Mouse (Mus musculus) MEL (cell line): ENCODE measurements at regions not wholly inside any gene's neighbourhood (a gene's known extent, or its start where the extent isn't known, plus 50 kb on each side); places are given as distances from the start of the nearest gene placed in this dataset.

ENCODE experiments used
- DNase-seq: peaks from one replicate; pipeline ENCODE4 v3.0.0; 2011; ENCODE audit warnings: low read depth, low spot score
- H3K27ac ChIP-seq: 2 replicates; pipeline ENCODE4 v1.5.1; 2012; ENCODE audit warnings: low read depth, mild to moderate bottlenecking, control low read depth, low read length, moderate library complexity; ENCODE audit not compliant: control insufficient read depth
- H3K27me3 ChIP-seq, 2 experiments: fragments of 150-350 bp in 1 of 2; sonication (generic) in 1 of 2; 2 replicates each; pipeline ENCODE4 v1.6.1; 2012; ENCODE audit warnings: low read length in 2 of 2, mild to moderate bottlenecking in 2 of 2, improper control_type of control experiment in 1 of 2, moderate library complexity in 1 of 2; ENCODE audit not compliant: insufficient read depth in 2 of 2, control insufficient read depth in 1 of 2
- H3K36me3 ChIP-seq, 2 experiments: 2 replicates each; pipeline ENCODE4 v1.6.1; 2012 to 2014; ENCODE audit warnings: low read length in 2 of 2, improper control_type of control experiment in 1 of 2, inconsistent platforms in 1 of 2, mild to moderate bottlenecking in 1 of 2; ENCODE audit not compliant: insufficient read depth in 2 of 2, control insufficient read depth in 1 of 2
- H3K4me1 ChIP-seq, 2 experiments: fragments of 150-350 bp in 1 of 2; sonication (generic) in 1 of 2; 2 replicates each; pipeline ENCODE4 v1.6.1; 2012; ENCODE audit warnings: low read length in 2 of 2, improper control_type of control experiment in 1 of 2, mild to moderate bottlenecking in 1 of 2; ENCODE audit not compliant: insufficient read depth in 2 of 2, control insufficient read depth in 1 of 2
- H3K4me3 ChIP-seq, 2 experiments: fragments of 150-350 bp in 1 of 2; sonication (generic) in 1 of 2; 2 replicates each; pipeline ENCODE4 v1.5.1; 2012; ENCODE audit warnings: low read depth in 2 of 2, low read length in 2 of 2, mild to moderate bottlenecking in 2 of 2, moderate library complexity in 2 of 2, control low read depth in 1 of 2, improper control_type of control experiment in 1 of 2; ENCODE audit not compliant: control insufficient read depth in 1 of 2, insufficient read depth in 1 of 2
- H3K79me2 ChIP-seq: 2 replicates; pipeline ENCODE4 v1.6.1; 2012; ENCODE audit warnings: mild to moderate bottlenecking, low read length, moderate library complexity; ENCODE audit not compliant: control insufficient read depth, poor library complexity, insufficient read depth
- H3K9ac ChIP-seq: 2 replicates; pipeline ENCODE4 v1.6.1; 2012; ENCODE audit warnings: low read depth, mild to moderate bottlenecking, control low read depth, low read length, moderate library complexity; ENCODE audit not compliant: control insufficient read depth, poor library complexity, severe bottlenecking
- H3K9me3 ChIP-seq: fragments of 150-350 bp; sonication (generic); replicated peaks from 2 replicates; pipeline ENCODE4 v1.6.1; 2012; ENCODE audit warnings: mild to moderate bottlenecking, low read length, improper control_type of control experiment, moderate library complexity; ENCODE audit not compliant: insufficient read depth
- CHD1 ChIP-seq: IDR thresholded peaks from 2 replicates; pipeline ENCODE4 v1.6.1; 2012; ENCODE audit warnings: low read depth, mild to moderate bottlenecking, inconsistent platforms, low read length, improper control_type of control experiment
- CTCF ChIP-seq, 3 experiments: IDR thresholded peaks in 2 of 3; conservative IDR thresholded peaks in 1 of 3; 2 replicates each; pipeline ENCODE4 v1.5.1; 2011 to 2012; ENCODE audit warnings: low read length in 3 of 3, low read depth in 2 of 3, mild to moderate bottlenecking in 2 of 3, improper control_type of control experiment in 1 of 3, inconsistent platforms in 1 of 3, mixed read lengths in 1 of 3, moderate library complexity in 1 of 3; ENCODE audit not compliant: control insufficient read depth in 1 of 3, insufficient read depth in 1 of 3, poor library complexity in 1 of 3, severe bottlenecking in 1 of 3
- ELF1 ChIP-seq: IDR thresholded peaks from 2 replicates; pipeline ENCODE4 v1.6.1; 2014; ENCODE audit warnings: low read depth, mild to moderate bottlenecking, inconsistent platforms, low read length, improper control_type of control experiment, moderate library complexity
- EP300 ChIP-seq, 2 experiments: IDR thresholded peaks; 2 replicates each; pipeline ENCODE4 v1.6.1; 2011; ENCODE audit warnings: improper control_type of control experiment in 2 of 2, low read length in 2 of 2, low read depth in 1 of 2, mild to moderate bottlenecking in 1 of 2
- ETS1 ChIP-seq: IDR thresholded peaks from 2 replicates; pipeline ENCODE4 v1.6.1; 2012; ENCODE audit warnings: low read depth, mild to moderate bottlenecking, inconsistent platforms, low read length, improper control_type of control experiment, moderate library complexity
- GABPA ChIP-seq: IDR thresholded peaks from 2 replicates; pipeline ENCODE4 v1.6.1; 2012; ENCODE audit warnings: low read depth, mild to moderate bottlenecking, inconsistent platforms, low read length, improper control_type of control experiment, moderate library complexity
- GATA1 ChIP-seq: IDR thresholded peaks from 2 replicates; pipeline ENCODE4 v1.6.1; 2011; ENCODE audit warnings: low read depth, low read length, improper control_type of control experiment
- MAX ChIP-seq: IDR thresholded peaks from 2 replicates; pipeline ENCODE4 v1.6.1; 2011; ENCODE audit warnings: low read length, improper control_type of control experiment
- MEF2A ChIP-seq: IDR thresholded peaks from 2 replicates; pipeline ENCODE4 v1.6.1; 2014; ENCODE audit warnings: low read depth, mild to moderate bottlenecking, inconsistent platforms, low read length, improper control_type of control experiment; ENCODE audit not compliant: poor library complexity, insufficient replicate concordance, severe bottlenecking; ENCODE audit errors: extremely low read depth
- MXI1 ChIP-seq: IDR thresholded peaks from 2 replicates; pipeline ENCODE4 v1.6.1; 2011; ENCODE audit warnings: mild to moderate bottlenecking, low read depth, low read length, improper control_type of control experiment
- MYB ChIP-seq: IDR thresholded peaks from 2 replicates; pipeline ENCODE4 v1.6.1; 2011; ENCODE audit warnings: mild to moderate bottlenecking, low read depth, low read length, improper control_type of control experiment
- MYC ChIP-seq: IDR thresholded peaks from 2 replicates; pipeline ENCODE4 v1.6.1; 2011; ENCODE audit warnings: low read depth, mild to moderate bottlenecking, low read length, improper control_type of control experiment, moderate library complexity
- NELFE ChIP-seq: IDR thresholded peaks from 2 replicates; pipeline ENCODE4 v1.6.1; 2011; ENCODE audit warnings: low read depth, low read length, improper control_type of control experiment
- NRF1 ChIP-seq: IDR thresholded peaks from 2 replicates; pipeline ENCODE4 v1.6.1; 2014; ENCODE audit warnings: low read depth, mild to moderate bottlenecking, inconsistent platforms, low read length, improper control_type of control experiment, moderate library complexity; ENCODE audit not compliant: poor library complexity, insufficient read depth, severe bottlenecking
- POLR2A ChIP-seq, 2 experiments: IDR thresholded peaks; 2 replicates each; pipeline ENCODE4 v1.6.1; 2011 to 2012; ENCODE audit warnings: low read length in 2 of 2, mild to moderate bottlenecking in 2 of 2, control low read depth in 1 of 2, improper control_type of control experiment in 1 of 2, low read depth in 1 of 2, moderate library complexity in 1 of 2; ENCODE audit not compliant: control insufficient read depth in 1 of 2, insufficient read depth in 1 of 2, poor library complexity in 1 of 2
- POLR2AphosphoS2 ChIP-seq: IDR thresholded peaks from 2 replicates; pipeline ENCODE4 v1.6.1; 2011; ENCODE audit warnings: low read length, improper control_type of control experiment
- POLR2AphosphoS5 ChIP-seq: IDR thresholded peaks from 2 replicates; pipeline ENCODE4 v1.6.1; 2012; ENCODE audit warnings: low read depth, borderline replicate concordance, mild to moderate bottlenecking, inconsistent platforms, low read length, moderate library complexity, mixed read lengths
- SIN3A ChIP-seq: IDR thresholded peaks from 2 replicates; pipeline ENCODE4 v1.6.1; 2012; ENCODE audit warnings: low read length, improper control_type of control experiment, inconsistent platforms
- TAL1 ChIP-seq: IDR thresholded peaks from 2 replicates; pipeline ENCODE4 v1.6.1; 2012; ENCODE audit warnings: mild to moderate bottlenecking, inconsistent platforms, low read length, moderate library complexity, mixed read lengths
- TBP ChIP-seq: IDR thresholded peaks from 2 replicates; pipeline ENCODE4 v1.8.0; 2011; ENCODE audit warnings: low read depth, low read length, improper control_type of control experiment
- UBTF ChIP-seq: IDR thresholded peaks from 2 replicates; pipeline ENCODE4 v1.6.1; 2012; ENCODE audit warnings: low read depth, mild to moderate bottlenecking, inconsistent platforms, low read length, improper control_type of control experiment, moderate library complexity, borderline replicate concordance; ENCODE audit not compliant: insufficient read depth
- USF1 ChIP-seq: IDR thresholded peaks from 2 replicates; pipeline ENCODE4 v1.6.1; 2014; ENCODE audit warnings: low read depth, mild to moderate bottlenecking, inconsistent platforms, low read length, improper control_type of control experiment, moderate library complexity
- ZC3H11A ChIP-seq: IDR thresholded peaks from 2 replicates; pipeline ENCODE4 v1.6.1; 2012; ENCODE audit warnings: low read depth, mild to moderate bottlenecking, inconsistent platforms, low read length, improper control_type of control experiment
- ZKSCAN1 ChIP-seq: IDR thresholded peaks from 2 replicates; pipeline ENCODE4 v1.6.1; 2012; ENCODE audit warnings: low read depth, mild to moderate bottlenecking, inconsistent platforms, low read length, improper control_type of control experiment, moderate library complexity

GRCm38 (mm10) chr1:38739018-38739417 lies 74.3 kb upstream of the Aff3 start:
- TF ChIP-seq MXI1 (no peak), TBP (no peak), NELFE (no peak), POLR2A (IDR thresholded peaks at IDR 0.05; ENCODE audit: control insufficient read depth in 1 of 2, insufficient read depth in 1 of 2, low read depth in 1 of 2, low read length in 2 of 2, poor library complexity in 1 of 2) (no peak), ETS1 (no peak), POLR2AphosphoS2 (no peak), ELF1 (no peak), ZC3H11A (no peak), MAX (no peak), MYB (no peak), UBTF (no peak), MEF2A (no peak), SIN3A (no peak), CHD1 (no peak), NRF1 (no peak), CTCF (IDR thresholded peaks at IDR 0.05 in 2 of 3, conservative IDR thresholded peaks at IDR 0.05 in 1 of 3; ENCODE audit: control insufficient read depth in 1 of 3, insufficient read depth in 1 of 3, low read depth in 2 of 3, low read length in 3 of 3, poor library complexity in 1 of 3, severe bottlenecking in 1 of 3) (no peak), POLR2AphosphoS5 (no peak), EP300 (IDR thresholded peaks at IDR 0.05; ENCODE audit: low read depth in 1 of 2, low read length in 2 of 2) (no peak)
- TF ChIP-seq, all 39 proteins: peak for 0
- no peak overlapping the region for H3K9ac ChIP-seq

GRCm38 (mm10) chr1:38735768-38736167 lies 71.0 kb upstream of the Aff3 start:
- Histone ChIP-seq H3K36me3 (no peaks in the 10 kb centered on the region), H3K27ac (no peak overlapping the region), H3K79me2 (no peaks in the 10 kb centered on the region), H3K27me3 (peaks cover 2 to 5% of the 10 kb centered on the region in 2 experiments), H3K4me3 (no peak overlapping the region), H3K4me1 (no peaks in the 10 kb centered on the region), H3K9me3 (no peaks in the 10 kb centered on the region), H3K9ac (no peak overlapping the region)
- no peak for DNase-seq
- no peak for TF ChIP-seq MAX
- no peak for TF ChIP-seq ZKSCAN1
- no peak for TF ChIP-seq TBP
- no peak for TF ChIP-seq POLR2A (IDR thresholded peaks at IDR 0.05; ENCODE audit: control insufficient read depth in 1 of 2, insufficient read depth in 1 of 2, low read depth in 1 of 2, low read length in 2 of 2, poor library complexity in 1 of 2)
- no peak for TF ChIP-seq TAL1
- TF ChIP-seq NRF1, result no peak
- no peak for TF ChIP-seq USF1
- TF ChIP-seq MYC, result no peak
- no peak for TF ChIP-seq POLR2AphosphoS2
- no peak for TF ChIP-seq GATA1
- no peak for TF ChIP-seq MXI1
- no peak for TF ChIP-seq GABPA
- no peak for TF ChIP-seq POLR2AphosphoS5

More at GRCm38 (mm10) chr1:38739018-38739417, 74.3 kb upstream of the Aff3 start:
- Histone ChIP-seq H3K36me3 (no peaks in the 10 kb centered on the region), H3K27me3 (peaks cover 3 to 14% of the 10 kb centered on the region in 2 experiments), H3K79me2 (no peaks in the 10 kb centered on the region), H3K9me3 (no peaks in the 10 kb centered on the region), H3K4me3 (no peak overlapping the region), H3K27ac (no peak overlapping the region), H3K4me1 (no peaks in the 10 kb centered on the region)
- no peak for DNase-seq
